Mouse (Mus musculus): Measurements from ENCODE around the gene Gm9999.

Gm9999 gene

DNA sequence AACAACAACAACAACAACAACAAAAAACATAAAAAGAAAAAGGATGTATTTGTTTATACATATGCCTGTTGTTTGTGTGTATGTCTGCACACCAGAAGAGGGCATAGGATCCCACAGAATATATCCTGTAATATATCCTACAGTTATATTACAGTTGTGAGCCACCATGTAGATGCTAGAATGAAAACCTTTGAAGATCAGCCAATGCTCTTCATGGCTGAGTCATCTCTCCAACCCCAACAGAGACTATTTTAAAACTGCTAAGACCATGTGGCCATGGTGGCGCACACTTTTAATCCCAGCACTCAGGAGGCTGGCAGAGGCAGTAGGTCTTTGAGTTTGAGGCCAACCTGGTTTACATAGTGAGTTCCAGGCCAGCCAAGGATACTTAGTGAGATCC, 44.1 kb downstream of the Gm9999 start:
- DNase-seq, result no peak

- no peak for DNase-seq
These were observed 47.3 kb downstream of the Gm9999 start for GRCm38 (mm10) chr7:47030517-47031193.

DNA sequence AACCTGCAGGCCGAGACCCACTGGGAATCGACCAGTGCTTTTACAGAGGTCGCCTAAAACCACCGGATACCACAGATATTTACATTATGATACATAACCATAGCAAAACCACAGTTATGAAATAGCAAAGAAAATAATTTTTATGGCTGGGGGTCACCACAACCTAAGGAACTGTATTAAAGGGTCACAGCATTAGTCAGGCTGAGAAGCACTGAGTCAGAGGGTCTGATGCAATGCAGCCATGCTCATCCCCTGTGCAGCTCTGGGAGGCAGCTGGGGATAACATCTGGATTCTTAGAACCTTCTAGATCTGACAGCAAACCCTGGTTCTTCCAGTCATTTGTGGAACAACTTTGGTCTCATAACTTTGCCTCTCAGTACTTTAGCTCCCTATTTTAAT, 48.0 kb downstream of the Gm9999 start:
- DNase-seq, result no peak

GRCm38 (mm10) chr7:47034785-47035384, 51.5 kb downstream of the Gm9999 start:
- DNase-seq, result no peak

GRCm38 (mm10) chr7:47035426-47035825, 52.0 kb downstream of the Gm9999 start:
- DNase-seq, result no peak

All from lung, adult 18-20 months (tissue).